16 mouse cellular contexts compared by ENCODE assay signal in the genomic region with DNA sequence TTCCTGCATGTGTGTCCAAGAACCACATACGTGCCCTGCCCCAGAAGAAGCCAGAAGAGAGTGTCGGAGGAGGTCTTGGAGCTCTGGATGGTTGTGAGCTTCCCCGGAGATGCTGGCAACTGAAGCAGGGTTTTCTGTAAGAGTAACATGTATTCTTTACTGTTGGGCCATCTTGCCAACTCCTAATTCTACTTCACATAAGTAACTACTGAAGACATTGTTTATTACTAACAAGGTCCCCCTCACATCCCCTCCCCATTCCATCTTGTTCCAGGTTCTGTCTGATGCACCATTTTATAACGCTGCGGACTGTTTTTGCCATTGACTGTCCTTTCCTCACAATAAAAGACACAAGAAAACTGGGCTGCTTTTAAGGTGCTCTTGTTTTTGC. TPM values are rescaled to one million over a fixed set of nuclear protein-coding genes. Genes with fewer than 3 reads are reported as not detected.
DNase-seq lines count a peak whose midpoint lies in the region; ATAC-seq and TF ChIP-seq lines count a peak whose summit lies in the region.
"Had no signal": no experiment of that assay in that cellular context is flagged by ENCODE, and none has a peak within 500 bp of the region (broad histone marks: within the 10 kb centered on the region; RNA-seq: fewer than 3 reads in every experiment).

No protein-coding gene starts in this region.

- WGBS in hindbrain, embryonic 10.5 days: 58% methylated on average over 5 of the region's 5 CpGs
- 53% methylated on average over 5 of the region's 5 CpGs for WGBS in hindbrain, embryonic 13.5 days
- 60% methylated on average over 5 of the region's 5 CpGs for WGBS in midbrain, embryonic 12.5 days
- whole genome bisulfite sequencing in midbrain, embryonic 11.5 days: 60% methylated on average over 5 of the region's 5 CpGs
- WGBS in limb, embryonic 10.5 days: 60% methylated on average over 5 of the region's 5 CpGs
- WGBS in midbrain, embryonic 16.5 days: 61% methylated on average over 5 of the region's 5 CpGs
- WGBS in lung, postnatal 0 days: 66% methylated on average over 5 of the region's 5 CpGs

- no peak overlapping the region for H3K4me3 ChIP-seq in hindbrain, embryonic 10.5 days
- no peak overlapping the region for H3K4me3 ChIP-seq in hindbrain, embryonic 13.5 days
- no peak overlapping the region for H3K4me3 ChIP-seq in midbrain, embryonic 12.5 days
- H3K4me3 ChIP-seq in midbrain, embryonic 11.5 days (ENCODE audit: low read depth, low read length): no peak overlapping the region
- H3K4me3 ChIP-seq in limb, embryonic 10.5 days: no peak overlapping the region
- H3K4me3 ChIP-seq in midbrain, embryonic 16.5 days (ENCODE audit: low read depth, low read length): no peak overlapping the region
- no peak overlapping the region for H3K4me3 ChIP-seq in lung, postnatal 0 days (ENCODE audit: low read depth, low read length)
- H3K4me3 ChIP-seq: heart, adult 2 months; heart, embryonic 13.5 days had no signal

- no peak overlapping the region for H3K27ac ChIP-seq in hindbrain, embryonic 10.5 days
- H3K27ac ChIP-seq in hindbrain, embryonic 13.5 days: no peak overlapping the region
- no peak overlapping the region for H3K27ac ChIP-seq in midbrain, embryonic 12.5 days (replicated peaks)
- no peak overlapping the region for H3K27ac ChIP-seq in midbrain, embryonic 11.5 days (ENCODE audit: low read depth, low read length)
- no peak overlapping the region for H3K27ac ChIP-seq in limb, embryonic 10.5 days
- H3K27ac ChIP-seq in midbrain, embryonic 16.5 days (ENCODE audit: low read length): no peak overlapping the region
- no peak overlapping the region for H3K27ac ChIP-seq in lung, postnatal 0 days (ENCODE audit: low read length)
- H3K27ac ChIP-seq: heart, adult 2 months; heart, embryonic 13.5 days; macrophage had no signal

- H3K9ac ChIP-seq in hindbrain, embryonic 13.5 days: no peak overlapping the region
- H3K9ac ChIP-seq in midbrain, embryonic 12.5 days (replicated peaks): no peak overlapping the region
- H3K9ac ChIP-seq in midbrain, embryonic 11.5 days (ENCODE audit: low read length): no peak overlapping the region
- H3K9ac ChIP-seq in midbrain, embryonic 16.5 days (ENCODE audit: low read depth, low read length): no peak overlapping the region
- no peak overlapping the region for H3K9ac ChIP-seq in lung, postnatal 0 days (replicated peaks; ENCODE audit: low read depth)
- H3K9ac ChIP-seq: forebrain, postnatal 0 days; heart, embryonic 13.5 days; lung, embryonic 14.5 days had no signal

- no peak for TF ChIP-seq EP300 in lung, postnatal 0 days (IDR thresholded peaks at IDR 0.05)

- TF ChIP-seq CTCF in lung, postnatal 0 days (IDR thresholded peaks at IDR 0.05): no peak

- no peaks in the 10 kb centered on the region for H3K27me3 ChIP-seq in hindbrain, embryonic 10.5 days (ENCODE audit: insufficient read depth, poor library complexity, severe bottlenecking)
- peaks cover 2% of the 10 kb centered on the region; the same call in 1 of the 2 replicates for H3K27me3 ChIP-seq in hindbrain, embryonic 13.5 days
- H3K27me3 ChIP-seq in midbrain, embryonic 12.5 days: no peaks in the 10 kb centered on the region
- no peaks in the 10 kb centered on the region for H3K27me3 ChIP-seq in midbrain, embryonic 11.5 days (ENCODE audit: control insufficient read depth, insufficient read depth, low read length)
- H3K27me3 ChIP-seq in limb, embryonic 10.5 days (ENCODE audit: low read depth, poor library complexity, severe bottlenecking): no peaks in the 10 kb centered on the region
- H3K27me3 ChIP-seq in midbrain, embryonic 16.5 days (ENCODE audit: control insufficient read depth, insufficient read depth, low read depth, low read length): no peaks in the 10 kb centered on the region
- H3K27me3 ChIP-seq in lung, postnatal 0 days (replicated peaks; ENCODE audit: insufficient read depth, low read length): no peaks in the 10 kb centered on the region
- H3K27me3 ChIP-seq: heart, embryonic 13.5 days had no signal

- H3K4me1 ChIP-seq in hindbrain, embryonic 10.5 days (replicated peaks): no peaks in the 10 kb centered on the region
- no peaks in the 10 kb centered on the region for H3K4me1 ChIP-seq in hindbrain, embryonic 13.5 days (replicated peaks)
- H3K4me1 ChIP-seq in midbrain, embryonic 12.5 days: no peaks in the 10 kb centered on the region
- no peaks in the 10 kb centered on the region for H3K4me1 ChIP-seq in midbrain, embryonic 11.5 days (ENCODE audit: control insufficient read depth, insufficient read depth, low read length)
- no peaks in the 10 kb centered on the region for H3K4me1 ChIP-seq in limb, embryonic 10.5 days
- H3K4me1 ChIP-seq in midbrain, embryonic 16.5 days (ENCODE audit: control insufficient read depth, insufficient read depth, low read length): peaks cover 3% of the 10 kb centered on the region; the same call in 1 of the 2 replicates
- H3K4me1 ChIP-seq in lung, postnatal 0 days (ENCODE audit: insufficient read depth, low read depth, low read length): no peaks in the 10 kb centered on the region
- H3K4me1 ChIP-seq: heart, embryonic 13.5 days had no signal

- peak; percentile 0 for DNase-seq in hindbrain, embryonic 10.5 days (ENCODE audit: low spot score)
- DNase-seq in midbrain, embryonic 11.5 days (ENCODE audit: low spot score, missing footprints): no peak
- peak; percentile 8 for DNase-seq in limb, embryonic 10.5 days (ENCODE audit: low spot score)
- DNase-seq in lung, postnatal 0 days (ENCODE audit: low spot score): no peak
- no peak for DNase-seq in lung, postnatal 36 days
- DNase-seq: adrenal gland, adult 8-10 months; gastrocnemius, postnatal 25 days; layer of hippocampus, adult 9-11 months had no signal

- H3K9me3 ChIP-seq in hindbrain, embryonic 10.5 days: 0 out of 2 replicates have a peak, but pooled peaks cover 5% of the 10 kb centered on the region
- H3K9me3 ChIP-seq in hindbrain, embryonic 13.5 days: no peaks in the 10 kb centered on the region
- H3K9me3 ChIP-seq in midbrain, embryonic 12.5 days: no peaks in the 10 kb centered on the region
- H3K9me3 ChIP-seq in midbrain, embryonic 11.5 days (ENCODE audit: control insufficient read depth, low read length): no peaks in the 10 kb centered on the region
- no peaks in the 10 kb centered on the region for H3K9me3 ChIP-seq in limb, embryonic 10.5 days (replicated peaks)
- no peaks in the 10 kb centered on the region for H3K9me3 ChIP-seq in midbrain, embryonic 16.5 days (replicated peaks; ENCODE audit: control insufficient read depth, low read length, poor library complexity, severe bottlenecking)
- no peaks in the 10 kb centered on the region for H3K9me3 ChIP-seq in lung, postnatal 0 days (ENCODE audit: low read length)

- no peak overlapping the region for H3K4me2 ChIP-seq in hindbrain, embryonic 13.5 days
- no peak overlapping the region for H3K4me2 ChIP-seq in midbrain, embryonic 12.5 days (replicated peaks)
- H3K4me2 ChIP-seq in midbrain, embryonic 11.5 days: no peak overlapping the region
- H3K4me2 ChIP-seq in midbrain, embryonic 16.5 days (ENCODE audit: low read length): no peak overlapping the region
- H3K4me2 ChIP-seq in lung, postnatal 0 days (replicated peaks; ENCODE audit: low read depth, low read length): no peak overlapping the region
- H3K4me2 ChIP-seq: lung, embryonic 14.5 days had no signal

- no peaks in the 10 kb centered on the region for H3K36me3 ChIP-seq in hindbrain, embryonic 10.5 days
- no peaks in the 10 kb centered on the region for H3K36me3 ChIP-seq in hindbrain, embryonic 13.5 days
- H3K36me3 ChIP-seq in midbrain, embryonic 12.5 days: no peaks in the 10 kb centered on the region
- no peaks in the 10 kb centered on the region for H3K36me3 ChIP-seq in midbrain, embryonic 11.5 days (ENCODE audit: control insufficient read depth, insufficient read depth, low read length)
- H3K36me3 ChIP-seq in limb, embryonic 10.5 days: no peaks in the 10 kb centered on the region
- H3K36me3 ChIP-seq in midbrain, embryonic 16.5 days (ENCODE audit: control insufficient read depth, insufficient read depth, low read length): 0 out of 2 replicates have a peak, but pooled peaks cover 2% of the 10 kb centered on the region
- no peaks in the 10 kb centered on the region for H3K36me3 ChIP-seq in lung, postnatal 0 days (ENCODE audit: insufficient read depth, low read length)
- H3K36me3 ChIP-seq: heart, embryonic 13.5 days had no signal

- no peak for ATAC-seq in hindbrain, embryonic 13.5 days (ENCODE audit: low FRiP score)
- 0 out of 2 replicates have a peak, but pooled peaks have one; percentile 9 for ATAC-seq in midbrain, embryonic 12.5 days (ENCODE audit: low FRiP score, low read depth)
- no peak for ATAC-seq in midbrain, embryonic 11.5 days (ENCODE audit: low FRiP score)
- ATAC-seq in midbrain, embryonic 16.5 days: peak; percentile 22; the same call in 1 of the 2 replicates
- ATAC-seq in lung, postnatal 0 days: no peak

RNA-seq across cellular contexts. Expression of gene Psg16, which starts 0.3 kb away (rescaled TPM):
- polyA plus RNA-seq in hindbrain, embryonic 10.5 days (2016; fragmentation: Nextera tagmentation; extraction: Ambion mirVana): 0.07 and 0.20 TPM in 2 replicates
- 1.5 and 1.6 TPM in 2 replicates for polyA plus RNA-seq in hindbrain, embryonic 13.5 days (2015; fragmentation: Nextera tagmentation; extraction: Ambion mirVana)
- polyA plus RNA-seq in midbrain, embryonic 12.5 days (2016; fragmentation: Nextera tagmentation; extraction: Ambion mirVana): 0.21 and 0.23 TPM in 2 replicates
- polyA plus RNA-seq in midbrain, embryonic 11.5 days (2014; fragmentation: Nextera tagmentation; extraction: Ambion mirVana): 0.10 and 0.22 TPM in 2 replicates
- 0.05 and 0.06 TPM in 2 replicates for polyA plus RNA-seq in limb, embryonic 10.5 days (2016; fragmentation: Nextera tagmentation; extraction: Ambion mirVana)
- 5.7 and 7.2 TPM in 2 replicates for polyA plus RNA-seq in midbrain, embryonic 16.5 days (2015; fragmentation: Nextera tagmentation; extraction: Ambion mirVana)
- polyA plus RNA-seq in lung, postnatal 0 days (2015; fragmentation: Nextera tagmentation; extraction: Ambion mirVana): 0.18 and 0.21 TPM in 2 replicates
- polyA plus RNA-seq: heart, adult 2 months; heart, embryonic 13.5 days; macrophage had no signal

RNA-seq across cellular contexts. Expression of gene Hif3a, which starts 11.3 kb away (rescaled TPM):
- 4.8 and 5.6 TPM in 2 replicates for polyA plus RNA-seq in hindbrain, embryonic 10.5 days (2016; fragmentation: Nextera tagmentation; extraction: Ambion mirVana)
- polyA plus RNA-seq in hindbrain, embryonic 13.5 days (2015; fragmentation: Nextera tagmentation; extraction: Ambion mirVana): 2.8 and 2.9 TPM in 2 replicates
- polyA plus RNA-seq in midbrain, embryonic 12.5 days (2016; fragmentation: Nextera tagmentation; extraction: Ambion mirVana): 4.9 and 5.1 TPM in 2 replicates
- polyA plus RNA-seq in midbrain, embryonic 11.5 days (2014; fragmentation: Nextera tagmentation; extraction: Ambion mirVana): 3.9 and 5.2 TPM in 2 replicates
- polyA plus RNA-seq in limb, embryonic 10.5 days (2016; fragmentation: Nextera tagmentation; extraction: Ambion mirVana): 5.9 and 7.4 TPM in 2 replicates
- 4.0 and 5.7 TPM in 2 replicates for polyA plus RNA-seq in midbrain, embryonic 16.5 days (2015; fragmentation: Nextera tagmentation; extraction: Ambion mirVana)
- 5.3 and 8.2 TPM in 2 replicates for polyA plus RNA-seq in lung, postnatal 0 days (2015; fragmentation: Nextera tagmentation; extraction: Ambion mirVana)
- polyA plus RNA-seq: macrophage had no signal

RNA-seq across cellular contexts. Expression of gene Ppp5c, which starts 45.8 kb away (rescaled TPM):
- 126 and 136 TPM in 2 replicates for polyA plus RNA-seq in hindbrain, embryonic 10.5 days (2016; fragmentation: Nextera tagmentation; extraction: Ambion mirVana)
- polyA plus RNA-seq in hindbrain, embryonic 13.5 days (2015; fragmentation: Nextera tagmentation; extraction: Ambion mirVana): 109 and 115 TPM in 2 replicates
- 102 TPM in 2 replicates for polyA plus RNA-seq in midbrain, embryonic 12.5 days (2016; fragmentation: Nextera tagmentation; extraction: Ambion mirVana)
- 101 and 108 TPM in 2 replicates for polyA plus RNA-seq in midbrain, embryonic 11.5 days (2014; fragmentation: Nextera tagmentation; extraction: Ambion mirVana)
- 149 and 158 TPM in 2 replicates for polyA plus RNA-seq in limb, embryonic 10.5 days (2016; fragmentation: Nextera tagmentation; extraction: Ambion mirVana)
- polyA plus RNA-seq in midbrain, embryonic 16.5 days (2015; fragmentation: Nextera tagmentation; extraction: Ambion mirVana): 118 and 127 TPM in 2 replicates
- polyA plus RNA-seq in lung, postnatal 0 days (2015; fragmentation: Nextera tagmentation; extraction: Ambion mirVana): 65.1 and 71.8 TPM in 2 replicates

Comparison
In these comparisons a context has a peak if more than half of its experiments do, and no peak if none do; other contexts are left out.
1. ATAC-seq: peak in midbrain, embryonic 12.5 days (single experiment) and midbrain, embryonic 16.5 days (single experiment); none in hindbrain, embryonic 13.5 days (single experiment), midbrain, embryonic 11.5 days (single experiment) and lung, postnatal 0 days (single experiment).
2. DNase-seq: peak in hindbrain, embryonic 10.5 days (single experiment) and limb, embryonic 10.5 days (single experiment); none in midbrain, embryonic 11.5 days (single experiment), lung, postnatal 0 days (single experiment) and lung, postnatal 36 days (single experiment).